Mouse (Mus musculus): ENCODE measurements around the gene Galm.

The Galm gene

DNA sequence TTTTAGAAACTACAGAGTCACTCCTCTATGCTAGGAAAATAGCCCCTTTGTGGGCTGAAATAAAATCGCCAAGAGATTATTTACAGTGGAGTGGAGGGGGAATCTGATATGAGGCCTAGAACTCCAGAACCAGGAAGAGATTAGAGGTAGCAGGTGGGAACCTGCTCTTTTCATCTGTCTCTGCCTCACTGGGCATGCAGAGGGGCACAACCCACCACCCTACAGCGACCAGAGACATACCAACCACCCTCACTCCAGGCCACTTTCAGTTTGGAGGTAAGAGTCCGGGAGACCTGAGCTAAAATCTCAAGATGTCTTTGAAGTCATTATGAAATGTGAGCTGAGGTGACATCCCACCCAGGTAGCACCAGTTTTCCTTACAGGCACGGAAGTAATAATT lies 2.1 kb downstream of the Galm start:
- DNase-seq, result no peak

DNA sequence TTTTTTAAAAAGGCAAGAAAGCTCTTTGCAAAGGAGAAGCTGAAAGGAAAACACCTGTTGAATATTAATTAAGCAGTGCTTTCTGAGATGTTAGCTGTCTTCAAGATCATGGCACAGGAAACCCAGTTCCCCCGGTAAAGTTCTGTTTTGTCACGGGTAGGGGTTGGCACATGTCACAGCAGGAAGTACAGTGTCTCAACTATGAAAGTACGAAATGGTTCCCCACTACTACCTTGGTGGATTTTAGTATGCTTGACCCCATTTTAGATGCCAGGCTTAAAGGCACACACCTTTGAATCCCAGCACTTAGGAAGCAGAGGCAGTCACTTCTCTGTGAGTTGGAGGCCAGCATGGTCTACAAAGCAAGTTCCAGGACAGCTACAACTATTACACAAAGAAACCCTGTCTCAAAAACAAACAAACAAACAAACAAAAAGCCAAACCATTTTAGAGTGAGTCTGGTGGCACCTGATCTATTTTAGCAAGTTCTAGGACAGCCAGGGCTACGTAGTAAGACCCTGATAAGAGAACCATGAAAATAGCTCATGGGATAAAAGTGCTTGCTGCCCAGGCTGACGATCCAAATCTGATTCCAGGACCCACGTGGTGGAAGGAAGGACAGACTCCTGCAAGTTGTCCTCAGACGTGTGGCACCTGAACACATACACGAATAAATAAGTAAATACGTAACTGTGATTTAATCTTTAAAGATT lies 3.6 kb downstream of the Galm start:
- no peak for DNase-seq

DNA sequence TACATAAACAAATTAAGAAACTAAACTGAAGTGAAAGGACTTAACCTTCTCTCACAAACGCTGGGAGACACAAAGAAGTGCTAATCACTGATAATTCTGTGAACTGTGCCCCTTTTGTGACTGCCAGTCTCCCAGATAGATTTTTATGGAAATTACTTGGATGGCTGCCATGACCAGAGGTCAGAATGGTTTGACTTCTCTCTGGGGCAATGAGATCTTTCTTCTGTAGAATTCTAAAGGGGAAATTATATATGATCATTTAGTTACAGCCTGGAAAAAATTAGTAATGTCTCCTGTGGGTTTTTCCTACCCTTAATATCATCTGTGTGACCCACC lies 4.1 kb downstream of the Galm start:
- DNase-seq, result no peak

DNA sequence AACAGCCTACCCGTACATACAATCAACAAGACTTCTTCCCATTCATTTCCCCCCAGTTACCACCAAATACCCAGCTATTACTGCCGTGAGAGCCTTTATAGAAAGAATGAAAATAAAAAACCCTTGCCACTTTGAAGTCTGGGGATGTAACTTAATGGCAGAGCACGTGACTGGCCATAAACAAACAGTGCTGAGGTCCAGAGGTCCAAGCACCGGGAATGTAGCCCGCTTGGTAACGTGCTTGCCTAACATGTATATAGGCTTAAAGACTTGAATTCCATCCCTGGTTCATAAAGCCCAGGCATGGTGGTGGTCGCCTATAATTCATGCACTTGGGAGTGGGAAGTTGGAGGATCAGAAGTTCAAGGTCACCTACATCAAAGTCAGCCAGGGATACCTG lies 4.6 kb downstream of the Galm start:
- no peak for DNase-seq

DNA sequence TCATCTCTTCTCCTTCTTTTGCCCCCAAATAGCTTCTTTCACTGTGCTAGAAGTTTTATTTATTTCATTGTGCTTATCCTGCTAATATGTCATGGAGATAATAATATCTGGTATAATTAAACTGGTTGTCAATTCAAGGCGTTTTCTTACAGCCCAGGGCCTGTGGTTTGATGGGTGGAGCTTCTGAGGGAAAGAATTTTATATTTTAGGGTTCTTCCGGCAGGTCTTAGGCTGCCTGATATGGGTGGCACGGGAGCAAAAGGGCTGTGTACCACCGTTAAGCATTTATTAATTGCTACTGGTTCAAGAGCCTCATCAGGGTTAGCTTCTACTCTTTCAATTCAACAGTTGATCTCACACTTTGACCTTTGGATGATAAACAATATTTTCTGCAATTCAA lies 5.2 kb downstream of the Galm start:
- DNase-seq, result no peak

DNA sequence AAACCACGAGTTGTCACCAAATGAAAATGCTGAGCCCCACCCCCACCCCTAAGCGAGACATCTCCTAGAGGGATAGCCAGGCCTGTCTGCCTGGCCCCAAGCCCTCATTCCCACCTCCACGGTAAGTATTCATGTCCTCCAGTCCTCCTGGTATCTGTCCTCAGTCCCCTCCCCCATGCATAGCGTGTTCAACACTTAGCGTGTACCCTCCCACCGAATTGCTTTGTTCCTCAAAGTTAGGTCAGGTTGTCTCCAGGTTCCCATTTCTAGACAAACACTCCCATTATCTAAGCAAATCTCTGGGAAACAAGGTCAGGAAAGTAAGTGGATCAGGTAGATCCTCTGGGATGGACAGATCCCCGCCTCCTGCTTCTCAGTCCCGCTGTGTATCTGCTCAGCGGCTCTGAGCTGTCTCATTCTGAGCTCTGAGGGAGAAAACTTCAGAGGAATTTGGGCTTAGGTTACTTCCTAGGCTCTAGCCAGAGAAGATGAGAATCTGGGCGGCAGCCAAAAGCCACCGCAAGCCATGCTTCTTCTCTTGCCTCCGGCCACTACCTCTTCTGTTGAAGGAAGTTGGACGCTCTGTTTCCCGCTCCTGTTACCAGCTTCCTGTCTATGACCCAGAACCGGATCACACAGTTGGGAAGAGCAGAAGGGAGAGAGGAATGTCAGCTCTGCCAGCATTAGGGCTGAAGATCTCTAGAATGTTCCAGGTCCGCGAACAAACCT lies 11.3 kb downstream of the Galm start:
- peak; percentile 71 for DNase-seq

DNA sequence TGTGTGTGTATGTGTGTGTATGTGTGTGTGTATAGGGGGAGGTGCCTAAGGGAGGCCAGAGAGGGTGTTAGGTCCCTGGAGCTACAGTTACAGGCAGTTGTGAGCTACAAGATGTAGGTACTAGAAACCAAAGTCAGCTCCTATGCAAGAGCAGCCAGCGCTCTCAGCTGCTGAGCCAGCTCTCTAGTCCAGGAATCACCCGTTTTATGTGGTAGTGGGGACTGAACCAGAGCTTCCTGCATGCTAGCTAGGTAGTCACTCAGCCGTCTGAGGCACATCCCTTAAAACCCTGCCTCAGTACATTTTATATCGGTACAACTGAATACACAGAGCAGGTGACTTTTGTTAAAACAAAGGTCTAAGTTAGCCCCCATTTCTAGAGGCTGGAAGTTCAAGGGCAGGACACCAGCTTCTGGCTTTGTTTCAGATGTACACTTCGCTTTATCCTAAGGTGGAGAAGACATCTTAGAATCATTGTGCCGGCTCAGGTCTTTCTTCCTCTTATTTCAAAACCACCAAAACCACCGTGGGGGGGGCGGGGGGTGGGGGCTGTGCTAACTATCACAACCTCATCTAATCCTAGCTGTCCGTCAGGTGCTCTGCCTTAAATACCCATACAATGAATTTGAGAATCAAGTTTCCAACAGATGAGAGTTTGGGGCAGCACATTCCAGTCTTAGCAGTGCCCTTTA lies 12.6 kb downstream of the Galm start:
- DNase-seq, result no peak

DNA sequence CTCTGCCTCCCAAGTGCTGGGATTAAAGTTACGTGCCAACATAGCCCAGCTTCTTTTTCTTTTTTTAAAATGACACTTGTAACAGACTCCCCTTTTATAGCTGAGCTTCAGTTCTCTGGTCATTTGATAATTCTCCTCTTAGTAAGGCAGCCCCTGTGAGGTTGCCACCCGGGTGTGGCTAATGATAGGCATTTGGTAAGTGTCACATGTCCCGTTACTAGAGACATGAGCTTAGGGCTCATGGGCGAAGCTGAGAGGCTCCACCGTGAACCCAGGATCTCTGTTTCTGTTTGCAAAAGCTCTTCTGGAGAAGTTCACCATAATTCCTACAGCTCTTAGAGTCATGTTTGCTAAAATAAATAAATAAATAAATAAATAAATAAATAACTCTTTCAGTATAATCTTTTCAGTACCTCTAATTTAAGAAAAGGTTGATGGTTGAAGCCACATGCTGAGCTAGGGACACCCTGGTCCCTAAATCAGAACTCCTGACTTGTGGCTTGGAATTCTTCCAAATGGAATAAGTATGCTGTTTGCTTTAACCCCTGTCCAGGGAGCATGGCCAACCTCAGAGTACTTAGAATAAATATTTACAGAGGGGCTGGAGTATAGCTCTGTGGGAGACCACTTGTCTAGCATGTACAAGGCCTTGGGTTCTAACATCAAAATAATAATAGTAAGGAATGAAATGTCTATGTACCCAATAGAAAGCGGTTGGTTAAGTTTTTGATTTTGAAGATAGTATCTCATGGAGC lies 16.4 kb downstream of the Galm start:
- peak; percentile 46 for DNase-seq

DNA sequence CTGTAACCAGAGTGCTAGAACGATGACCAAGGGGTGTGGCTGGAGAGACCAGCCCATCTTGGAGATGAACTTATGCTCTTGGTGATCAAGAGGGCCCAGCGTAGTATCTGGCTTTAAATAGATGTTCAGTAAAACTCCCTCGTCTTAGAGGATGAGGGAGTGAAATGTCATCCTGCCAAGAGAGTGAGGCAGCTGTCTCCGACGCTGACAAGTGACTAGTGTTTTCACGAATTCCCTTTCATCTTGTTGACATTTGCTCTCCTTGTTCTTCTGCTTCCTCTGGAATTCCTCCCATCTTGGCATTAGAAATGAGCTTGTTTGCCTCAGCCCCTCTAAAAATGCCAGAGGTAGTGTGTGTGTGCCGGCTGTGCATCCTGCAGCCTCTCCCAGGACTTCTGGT lies 17.9 kb downstream of the Galm start:
- no peak for DNase-seq

DNA sequence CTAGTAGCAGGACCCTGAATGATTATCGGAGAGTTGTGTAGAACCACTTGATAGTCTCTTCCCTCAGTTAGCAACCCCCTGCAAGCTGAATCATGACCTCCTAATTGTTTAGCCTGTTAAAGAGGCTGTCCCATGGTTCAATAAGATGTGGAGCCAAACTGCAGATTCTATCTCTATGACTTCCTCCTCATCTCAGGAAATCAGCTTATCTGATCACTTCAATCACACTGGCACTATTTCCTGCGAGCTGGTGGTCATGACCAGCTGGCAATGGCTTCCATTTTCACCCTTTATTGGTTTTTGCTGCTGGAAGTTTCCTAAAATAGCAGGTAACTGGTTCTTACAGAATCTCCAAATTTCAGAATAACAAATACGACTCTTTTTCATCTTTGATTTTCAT lies 18.5 kb downstream of the Galm start:
- DNase-seq, result no peak

DNA sequence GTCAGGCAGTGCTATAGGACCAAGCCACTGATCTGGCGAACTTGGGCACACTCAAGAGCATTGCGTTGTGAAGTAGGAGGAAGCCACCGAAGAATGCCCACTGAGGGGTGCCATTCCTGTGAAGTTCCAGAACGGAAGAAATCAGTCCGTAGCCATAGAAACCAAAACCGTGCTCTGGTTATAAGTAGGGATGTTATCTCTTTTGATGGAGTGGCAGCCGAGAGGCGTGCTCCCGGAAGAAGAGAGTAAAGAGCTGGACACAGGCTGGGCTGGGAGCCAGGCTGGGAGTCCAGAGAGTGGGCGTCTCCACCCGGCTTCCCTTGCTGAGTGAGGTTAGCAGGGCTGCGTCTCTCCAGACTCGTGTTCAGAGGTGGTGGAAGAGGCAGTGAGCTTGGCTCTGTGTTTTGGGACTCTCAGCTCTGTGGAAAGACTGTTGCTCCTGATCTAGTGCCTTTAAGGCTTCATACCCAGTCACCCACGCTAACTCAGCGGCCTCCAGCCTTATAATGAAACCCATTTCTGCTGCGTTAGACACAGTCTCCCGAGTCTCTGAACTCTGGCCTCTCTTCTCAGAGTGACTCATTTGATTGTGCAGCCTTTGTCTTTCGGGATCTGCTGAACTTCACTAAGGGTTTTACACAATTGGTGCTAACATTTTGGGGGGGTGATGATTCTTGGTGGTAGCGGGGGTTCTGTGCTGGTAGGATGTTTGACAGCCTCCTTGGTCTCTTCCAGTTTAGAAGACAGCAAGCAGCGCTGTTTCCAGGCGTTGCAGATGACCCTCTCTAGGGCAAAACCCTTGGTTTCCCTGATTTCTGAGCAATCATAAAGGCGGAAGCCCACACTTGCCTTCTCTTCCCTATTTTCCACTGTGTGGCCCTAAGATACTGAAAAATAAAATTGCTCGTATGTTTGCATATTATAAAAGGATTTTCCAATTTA lies 21.1 kb downstream of the Galm start:
- DNase-seq, result peak; percentile 83

DNA sequence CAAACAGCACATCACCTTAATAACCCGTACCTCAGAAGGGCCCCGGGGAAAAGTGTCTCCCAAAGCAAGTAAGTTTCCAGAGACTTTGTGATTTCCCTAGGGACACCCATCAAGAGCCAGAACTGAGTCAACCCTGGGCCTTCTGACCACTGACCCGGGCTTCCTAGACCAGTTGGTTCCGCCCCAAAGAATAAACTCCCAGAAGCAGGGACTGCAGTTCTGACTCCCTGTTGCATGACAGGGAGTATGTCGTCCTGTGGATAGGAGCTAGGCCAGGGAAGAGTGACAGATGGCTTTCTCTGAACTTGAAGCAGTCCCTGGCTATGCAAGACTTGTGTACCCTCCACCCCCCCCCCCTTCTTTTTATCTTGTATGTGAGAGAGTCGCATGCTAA lies 21.7 kb downstream of the Galm start:
- DNase-seq, result no peak

DNA sequence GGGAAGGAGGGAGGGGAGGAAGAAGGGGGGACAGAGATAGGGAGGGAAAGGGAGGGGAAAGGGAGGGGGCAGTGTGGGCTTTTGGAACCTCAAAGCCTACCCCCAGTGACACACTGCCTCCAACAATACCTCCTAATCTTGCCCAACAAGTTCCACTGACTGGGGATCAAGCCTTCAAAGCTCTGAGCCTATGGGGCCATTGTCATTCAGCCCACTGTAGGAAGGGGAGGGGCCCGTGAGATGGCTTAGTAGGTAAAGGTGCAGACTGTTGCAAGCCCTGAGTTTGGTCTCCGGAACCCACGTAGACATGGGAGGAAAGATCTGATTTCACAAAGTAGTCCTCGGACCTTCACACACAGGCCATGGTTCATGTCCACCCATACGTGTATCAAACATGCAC lies 24.1 kb downstream of the Galm start:
- DNase-seq, result no peak

DNA sequence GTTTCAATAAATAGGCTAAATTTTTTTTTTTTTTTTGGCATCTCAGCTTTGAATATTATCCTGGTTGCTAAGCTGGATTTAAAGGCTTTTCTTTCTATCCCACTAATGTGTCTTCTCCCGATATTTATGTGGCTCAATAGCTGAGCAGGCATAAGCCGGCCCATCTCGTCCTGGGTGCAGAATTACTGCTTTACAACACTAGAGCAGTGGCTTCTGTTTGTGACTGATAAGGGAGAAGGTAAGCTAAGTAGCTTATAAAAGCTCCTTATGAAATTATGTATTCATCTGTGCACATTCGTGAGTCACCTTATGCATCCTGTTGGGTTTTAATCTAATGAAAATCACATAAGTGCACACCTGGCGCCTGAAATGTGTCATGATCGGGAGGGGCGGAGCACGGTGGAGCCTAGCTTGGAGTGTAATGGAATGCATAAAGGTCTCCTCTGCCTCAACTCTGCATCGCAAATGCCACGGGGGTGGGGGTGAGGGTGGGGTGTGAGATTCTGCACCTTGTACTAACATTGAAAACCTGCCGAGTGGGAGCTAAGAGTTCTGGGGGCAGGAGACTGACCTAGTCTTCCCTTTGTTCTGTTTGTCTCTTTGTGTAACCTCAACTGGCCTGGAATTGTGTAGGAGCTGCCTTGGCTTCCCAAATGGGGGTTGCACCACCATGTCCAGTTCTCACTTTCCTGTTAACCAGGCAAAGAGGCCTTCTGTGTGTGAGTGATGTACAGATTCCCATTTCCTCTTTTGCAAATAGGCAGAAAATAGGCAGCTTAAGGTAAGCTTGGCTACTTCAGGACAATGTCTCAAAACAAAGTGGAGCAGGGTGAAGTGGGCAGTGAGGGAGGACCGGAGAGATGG lies 25.7 kb downstream of the Galm start:
- DNase-seq, result no peak

DNA sequence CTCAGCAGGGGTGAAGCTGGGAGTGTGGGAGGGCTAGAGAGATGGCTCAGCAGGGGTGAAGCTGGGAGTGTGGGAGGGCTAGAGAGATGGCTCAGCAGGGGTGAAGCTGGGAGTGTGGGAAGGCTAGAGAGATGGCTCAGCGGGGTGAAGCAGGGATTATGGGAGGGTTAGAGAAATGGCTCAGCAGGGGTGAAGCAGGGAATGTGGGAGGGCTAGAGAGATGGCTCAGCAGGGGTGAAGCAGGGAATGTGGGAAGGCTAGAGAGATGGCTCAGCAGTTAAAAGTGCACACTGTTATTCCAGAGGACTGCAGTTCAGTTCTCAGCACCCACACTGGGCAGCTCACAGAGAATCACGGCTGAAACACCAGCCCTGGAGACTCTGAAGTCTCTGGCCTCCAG lies 26.4 kb downstream of the Galm start:
- no peak for DNase-seq

DNA sequence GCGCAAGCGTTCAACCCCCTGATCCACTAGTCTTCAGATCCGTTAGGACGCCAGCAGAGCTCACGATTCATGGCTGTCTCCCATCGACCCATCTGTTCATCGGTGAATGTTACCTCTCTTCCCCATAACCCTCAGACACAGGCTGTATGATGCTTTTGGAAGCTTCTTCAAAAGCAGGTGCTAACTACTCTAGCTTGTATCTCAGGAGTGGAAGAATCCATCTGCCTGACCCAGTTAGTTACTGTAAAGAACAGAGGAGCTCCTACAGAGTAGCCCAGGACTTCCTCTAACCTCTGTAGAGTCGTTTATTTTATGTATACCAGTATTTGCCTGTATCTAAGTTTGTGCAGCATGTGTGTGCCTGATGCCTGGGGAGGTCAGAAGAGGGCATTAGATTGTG lies 29.6 kb downstream of the Galm start:
- DNase-seq, result no peak

DNA sequence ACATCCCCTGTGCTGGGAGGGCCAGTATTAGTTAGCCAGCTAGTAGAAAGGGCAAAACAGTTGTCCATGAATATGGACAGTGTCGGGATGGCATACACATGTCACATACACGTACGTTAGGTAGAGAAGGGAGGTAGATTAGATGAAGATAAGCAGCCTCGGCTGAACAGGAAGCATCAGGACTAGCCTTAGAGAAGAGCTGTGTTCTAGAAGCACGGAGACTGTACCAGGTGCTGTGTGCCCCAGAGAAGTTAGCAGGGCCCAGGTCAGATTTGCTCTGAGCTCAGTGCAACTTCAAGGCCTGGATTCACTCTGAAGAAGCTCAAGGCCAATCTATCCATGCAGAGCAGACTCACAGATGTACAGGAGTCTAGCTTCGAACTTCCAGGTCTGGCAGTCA lies 30.2 kb downstream of the Galm start:
- no peak for DNase-seq

DNA sequence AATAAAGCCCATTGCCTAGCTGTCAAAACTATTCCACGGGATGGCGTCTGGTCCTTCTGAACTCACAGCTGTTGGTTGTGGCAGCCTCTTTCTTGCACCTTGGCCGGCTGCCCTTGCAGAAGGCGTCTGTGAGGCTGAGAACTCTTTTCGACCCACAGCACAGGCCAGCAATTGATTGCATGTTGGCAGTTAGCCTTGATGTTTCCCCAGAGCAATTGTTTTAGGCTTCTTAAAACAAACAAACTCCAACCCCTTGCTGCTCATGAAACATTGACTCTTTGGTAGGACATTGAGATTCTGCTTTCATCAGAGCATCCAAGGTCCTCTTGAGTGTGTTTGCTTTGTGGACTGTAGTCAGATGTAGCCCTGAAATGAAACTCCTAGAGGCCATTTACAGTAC lies 33.2 kb downstream of the Galm start:
- peak; percentile 89 for DNase-seq

DNA sequence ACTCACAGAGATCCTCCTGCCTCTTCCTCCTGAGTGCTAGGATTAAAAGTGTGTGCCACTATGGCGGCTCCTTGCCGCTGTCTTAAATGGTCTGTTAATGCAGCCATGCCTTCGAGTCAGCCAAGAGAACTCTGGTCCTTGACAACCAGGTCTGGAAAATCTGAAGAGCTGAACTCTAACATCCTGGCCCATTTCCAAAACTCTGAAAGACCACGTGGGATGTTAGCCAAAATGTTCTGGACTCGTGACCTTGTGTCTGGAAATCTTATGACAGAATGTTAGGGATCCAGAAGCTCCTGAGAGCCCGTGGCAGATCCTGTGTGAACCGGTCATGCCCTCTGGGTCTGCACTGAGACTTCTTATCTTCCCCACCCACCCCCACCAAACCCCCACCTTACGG lies 36.7 kb downstream of the Galm start:
- no peak for DNase-seq

DNA sequence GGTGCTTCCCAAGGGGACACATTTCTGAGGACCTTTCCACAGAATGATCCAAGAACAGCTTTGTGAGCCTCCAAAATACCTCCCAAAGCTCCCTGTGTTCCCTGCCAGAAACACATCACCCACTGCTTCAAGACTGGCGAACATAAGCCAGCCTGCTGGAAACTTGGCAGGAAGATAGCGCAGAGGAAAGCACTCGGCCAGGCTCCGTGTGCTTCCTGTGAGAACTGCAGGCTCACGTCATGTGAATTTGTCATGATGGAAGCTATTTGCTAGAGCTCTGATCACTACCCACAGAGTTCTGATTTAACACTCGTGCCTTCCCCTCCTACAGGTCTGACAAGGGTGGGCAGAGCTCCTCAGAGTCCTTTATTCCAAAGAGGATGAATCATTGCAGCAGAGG lies 38.5 kb downstream of the Galm start:
- peak; percentile 58 for DNase-seq

DNA sequence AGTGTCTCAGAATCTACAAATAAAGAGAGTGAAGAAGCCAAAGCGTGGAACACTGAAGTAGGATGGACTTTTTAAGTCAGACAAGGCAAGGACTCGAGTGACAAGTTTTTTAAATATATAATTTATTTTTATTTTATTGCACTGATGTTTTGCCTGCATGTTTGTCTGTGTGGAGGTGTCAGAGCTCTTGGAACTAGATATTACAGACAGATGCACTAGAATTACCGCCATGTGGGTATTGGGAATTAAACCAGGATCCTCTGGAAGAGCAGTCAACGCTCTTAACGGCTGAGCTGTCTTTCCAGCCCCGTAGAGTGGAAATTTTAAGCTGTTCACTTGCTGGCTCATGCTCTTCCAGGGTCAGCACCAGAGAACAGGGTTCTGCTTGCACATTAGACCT lies 39.1 kb downstream of the Galm start:
- no peak for DNase-seq

Data from lung, postnatal 36 days (tissue).